Mouse (Mus musculus) midbrain, embryonic 10.5 days (tissue): Measurements from ENCODE around the gene Fhl2. TPM values are rescaled to one million over a fixed set of nuclear protein-coding genes. Genes with fewer than 3 reads are reported as not detected.
A peak's percentile ranks its signal among the peaks of the same experiment; 100 is the strongest.
"Not testable (repeated sequence)": the region's sequence is repeated elsewhere in the genome, so short reads cannot be mapped to it uniquely, and the experiment has no call there.

ENCODE experiments used
- DNase-seq: peaks from one replicate; pipeline ENCODE4 v3.0.0-alpha.2; 2017; ENCODE audit warnings: low spot score
- H3K27ac ChIP-seq: fragments of 300-500 bp; sonication (generic); replicated peaks from 2 replicates; pipeline ENCODE4 v1.5.1; 2016; ENCODE audit warnings: mild to moderate bottlenecking
- H3K27me3 ChIP-seq: fragments of 300-500 bp; sonication (generic); 2 replicates; pipeline ENCODE4 v1.6.1; 2016; ENCODE audit warnings: low read depth, mild to moderate bottlenecking; ENCODE audit not compliant: poor library complexity, severe bottlenecking
- H3K36me3 ChIP-seq: fragments of 300-500 bp; sonication (generic); 2 replicates; pipeline ENCODE4 v1.6.1; 2016; ENCODE audit warnings: mild to moderate bottlenecking, moderate library complexity
- H3K4me1 ChIP-seq: fragments of 300-500 bp; sonication (generic); 2 replicates; pipeline ENCODE4 v1.6.1; 2016
- H3K4me3 ChIP-seq: fragments of 300-500 bp; sonication (generic); 2 replicates; pipeline ENCODE4 v1.5.1; 2016; ENCODE audit warnings: mild to moderate bottlenecking, moderate library complexity
- H3K9me3 ChIP-seq: fragments of 300-500 bp; sonication (generic); replicated peaks from 2 replicates; pipeline ENCODE4 v1.6.1; 2016; ENCODE audit warnings: mild to moderate bottlenecking
- WGBS: fragments of 180-500 bp; shearing (Covaris S2); methylation state at CpG from one replicate; pipeline ENCODE4 v1.1.7; 2016; 5-methylcytosine and 5-hydroxymethylcytosine counted together
- polyA plus RNA-seq: library from polyadenylated mRNA; unstranded; fragments of >200 nt; fragmentation: Nextera tagmentation; extraction: Ambion mirVana; gene quantifications from 2 replicates; pipeline ENCODE4 v1.2.1, GENCODE M21; 2016

Fhl2 gene
- polyA plus RNA-seq, 1 experiment from 2014 or later = 6.8 TPM

DNA sequence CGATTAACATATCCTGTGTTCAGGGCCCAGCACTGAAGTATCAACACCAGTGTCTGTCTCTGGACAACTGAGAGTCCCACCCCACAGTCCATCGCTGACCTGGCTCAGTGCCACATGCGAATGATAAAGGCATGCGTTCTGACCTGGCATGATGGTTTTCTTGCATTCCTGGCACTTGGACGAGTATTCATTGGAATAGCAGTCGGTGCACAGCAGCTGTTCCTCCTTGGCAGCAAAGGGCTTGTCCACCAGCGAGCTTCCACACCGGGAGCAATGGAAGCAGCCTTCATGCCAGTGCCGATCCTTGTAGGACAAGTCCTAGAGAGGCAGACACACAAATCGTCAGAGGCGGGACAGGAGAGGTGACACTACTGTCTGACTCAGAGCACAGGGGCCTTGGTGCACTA lies 55.2 kb downstream of the Fhl2 start:
- Histone ChIP-seq H3K4me3 (no peak overlapping the region), H3K4me1 (no peaks in the 10 kb centered on the region), H3K27me3 (no peaks in the 10 kb centered on the region), H3K36me3 (no peaks in the 10 kb centered on the region), H3K9me3 (no peaks in the 10 kb centered on the region), H3K27ac (no peak overlapping the region)
- 90% methylated on average over 11 of the region's 11 CpGs for WGBS
- no peak for DNase-seq

DNA sequence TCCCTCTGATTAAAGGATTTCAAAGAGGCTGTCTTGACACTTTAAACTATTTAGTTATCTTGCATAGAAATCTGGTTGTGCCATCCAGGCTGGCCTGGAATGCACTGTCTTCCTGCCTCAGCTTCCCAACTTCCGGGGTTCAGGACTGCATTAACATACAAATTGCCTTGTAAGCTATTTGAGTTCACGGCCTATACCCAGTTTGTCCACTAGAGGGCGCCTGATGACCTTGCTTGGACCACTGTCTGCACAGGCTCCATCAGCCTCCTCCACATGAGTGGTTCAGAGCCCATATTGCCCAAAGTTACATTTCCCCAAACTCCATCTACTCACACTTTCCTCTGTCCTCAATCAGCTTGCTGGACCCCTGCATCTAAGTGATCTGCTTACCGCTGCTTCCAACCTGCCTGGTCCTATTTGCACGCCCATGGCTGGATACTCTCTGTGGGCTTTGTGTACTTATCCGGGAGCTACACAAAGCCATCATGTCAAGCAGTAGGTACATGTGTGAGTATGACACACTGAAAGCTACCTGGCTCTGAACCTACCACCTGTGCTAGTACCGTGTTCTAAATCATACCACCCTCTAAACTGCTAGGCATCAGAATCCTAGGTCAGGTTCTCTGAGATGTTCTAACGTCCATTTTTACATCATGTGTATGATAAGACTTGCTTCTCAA lies 57.1 kb downstream of the Fhl2 start:
- Histone ChIP-seq H3K27me3 (no peaks in the 10 kb centered on the region), H3K36me3 (no peaks in the 10 kb centered on the region), H3K27ac (no peak overlapping the region), H3K4me3 (no peak overlapping the region), H3K9me3 (no peaks in the 10 kb centered on the region), H3K4me1 (no peaks in the 10 kb centered on the region)
- WGBS = 55% methylated on average over 8 of the region's 8 CpGs
- peak; percentile 92 for DNase-seq

DNA sequence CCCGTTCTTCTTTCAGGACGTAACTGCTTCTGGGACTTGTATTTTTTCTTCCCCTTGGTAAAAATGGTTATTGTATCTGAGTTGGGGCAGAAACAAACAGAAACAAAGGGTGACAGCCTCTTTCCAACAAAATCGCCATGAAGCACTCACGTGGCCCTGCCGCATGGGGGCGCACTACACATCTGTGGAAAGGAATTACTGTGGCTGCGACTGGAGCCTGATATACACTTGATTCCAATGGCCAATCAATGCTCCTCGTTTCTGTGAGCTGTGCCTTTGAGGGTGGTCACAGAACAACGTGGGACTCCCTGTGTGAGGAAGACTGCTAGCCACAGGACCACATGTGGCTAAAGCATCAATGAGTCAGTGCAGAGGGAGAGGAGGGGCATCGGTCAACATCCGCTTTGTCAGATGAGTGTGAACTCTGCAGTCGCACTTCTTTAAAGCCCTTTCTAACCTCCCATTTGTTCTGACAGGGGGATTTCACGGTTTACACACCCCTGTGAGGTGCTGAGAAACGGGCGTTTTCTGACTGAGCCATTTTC lies 58.4 kb downstream of the Fhl2 start:
- H3K4me3 ChIP-seq = no peak overlapping the region
- no peak overlapping the region for H3K27ac ChIP-seq
- WGBS = 78% methylated on average over 15 of the region's 15 CpGs
- H3K36me3 ChIP-seq = no peaks in the 10 kb centered on the region
- no peaks in the 10 kb centered on the region for H3K27me3 ChIP-seq
- DNase-seq = no peak
- no peaks in the 10 kb centered on the region for H3K9me3 ChIP-seq
- no peaks in the 10 kb centered on the region for H3K4me1 ChIP-seq

DNA sequence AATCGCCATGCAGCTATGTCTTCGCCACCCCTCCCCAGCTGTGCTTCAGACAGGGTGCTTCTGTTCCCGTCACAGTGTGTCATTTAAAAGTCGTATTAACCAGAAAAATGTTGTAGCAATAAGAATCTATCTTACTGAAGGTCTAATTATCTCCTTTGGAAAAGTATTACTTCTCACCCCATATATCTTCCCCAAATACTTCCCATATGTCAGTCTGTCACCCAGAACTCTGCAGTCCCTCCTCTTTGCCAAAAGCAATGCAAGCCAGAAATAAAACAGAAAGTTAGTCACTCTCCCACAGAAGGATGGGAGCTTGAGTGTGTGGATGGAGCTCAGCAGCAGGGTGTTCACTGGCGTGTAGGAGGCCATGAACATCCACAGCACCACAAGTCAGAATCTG lies 59.5 kb downstream of the Fhl2 start:
- H3K9me3 ChIP-seq = no peaks in the 10 kb centered on the region
- no peaks in the 10 kb centered on the region for H3K36me3 ChIP-seq
- no peaks in the 10 kb centered on the region for H3K4me1 ChIP-seq
- no peak overlapping the region for H3K27ac ChIP-seq
- no peak overlapping the region for H3K4me3 ChIP-seq
- 90% methylated on average over 5 of the region's 5 CpGs for WGBS
- H3K27me3 ChIP-seq = no peaks in the 10 kb centered on the region
- DNase-seq = no peak

DNA sequence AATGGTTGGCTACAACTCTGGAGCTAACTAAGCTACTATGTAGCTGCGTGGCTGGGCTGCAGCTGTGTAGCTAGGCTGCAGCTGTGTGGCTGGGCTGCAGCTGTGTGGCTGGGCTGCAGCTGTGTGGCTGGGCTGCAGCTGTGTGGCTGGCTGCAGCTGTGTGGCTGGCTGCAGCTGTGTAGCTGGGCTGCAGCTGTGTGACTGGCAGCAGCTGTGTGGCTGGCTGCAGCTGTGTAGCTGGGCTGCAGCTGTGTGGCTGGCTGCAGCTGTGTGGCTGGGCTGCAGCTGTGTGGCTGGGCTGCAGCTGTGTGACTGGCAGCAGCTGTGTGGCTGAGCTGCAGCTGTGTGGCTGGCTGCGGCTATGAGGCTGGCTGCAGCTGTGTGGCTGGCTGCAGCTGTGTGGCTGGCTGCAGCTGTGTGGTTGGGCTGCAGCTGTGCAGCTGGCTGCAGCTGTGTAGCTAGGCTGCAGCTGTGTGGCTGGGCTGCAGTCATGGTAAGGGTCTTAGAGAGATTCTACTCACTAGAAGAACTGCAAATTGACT lies 60.2 kb downstream of the Fhl2 start:
- H3K27ac ChIP-seq, H3K9me3 ChIP-seq, H3K36me3 ChIP-seq, H3K4me3 ChIP-seq, H3K27me3 ChIP-seq, DNase-seq, H3K4me1 ChIP-seq: not testable (repeated sequence)
- WGBS = 79% methylated on average over 2 of the region's 2 CpGs

DNA sequence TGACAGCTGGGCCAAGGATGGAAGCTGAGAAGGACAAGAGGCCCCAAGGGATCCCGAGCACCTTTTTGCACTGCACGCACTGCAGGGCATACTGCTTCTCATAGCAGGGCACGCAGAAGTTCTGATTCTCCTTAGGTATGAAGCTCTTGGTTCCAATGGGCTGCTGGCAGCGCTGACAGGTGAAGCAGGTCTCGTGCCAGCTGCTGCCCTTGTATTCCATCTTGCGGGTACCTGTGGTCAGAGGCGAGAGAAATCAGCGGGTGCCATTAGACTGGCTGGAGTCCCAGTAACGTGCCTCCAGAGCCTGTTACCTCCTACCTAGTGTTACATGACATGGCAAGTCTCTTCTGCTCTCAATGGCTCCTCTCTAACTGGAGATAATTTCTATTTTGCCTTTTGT lies 65.2 kb downstream of the Fhl2 start:
- 91% methylated on average over 9 of the region's 9 CpGs for WGBS
- no peak overlapping the region for H3K27ac ChIP-seq
- H3K36me3 ChIP-seq = no peaks in the 10 kb centered on the region
- H3K4me3 ChIP-seq = no peak overlapping the region
- H3K4me1 ChIP-seq = no peaks in the 10 kb centered on the region
- no peaks in the 10 kb centered on the region for H3K27me3 ChIP-seq
- no peak for DNase-seq
- no peaks in the 10 kb centered on the region for H3K9me3 ChIP-seq

DNA sequence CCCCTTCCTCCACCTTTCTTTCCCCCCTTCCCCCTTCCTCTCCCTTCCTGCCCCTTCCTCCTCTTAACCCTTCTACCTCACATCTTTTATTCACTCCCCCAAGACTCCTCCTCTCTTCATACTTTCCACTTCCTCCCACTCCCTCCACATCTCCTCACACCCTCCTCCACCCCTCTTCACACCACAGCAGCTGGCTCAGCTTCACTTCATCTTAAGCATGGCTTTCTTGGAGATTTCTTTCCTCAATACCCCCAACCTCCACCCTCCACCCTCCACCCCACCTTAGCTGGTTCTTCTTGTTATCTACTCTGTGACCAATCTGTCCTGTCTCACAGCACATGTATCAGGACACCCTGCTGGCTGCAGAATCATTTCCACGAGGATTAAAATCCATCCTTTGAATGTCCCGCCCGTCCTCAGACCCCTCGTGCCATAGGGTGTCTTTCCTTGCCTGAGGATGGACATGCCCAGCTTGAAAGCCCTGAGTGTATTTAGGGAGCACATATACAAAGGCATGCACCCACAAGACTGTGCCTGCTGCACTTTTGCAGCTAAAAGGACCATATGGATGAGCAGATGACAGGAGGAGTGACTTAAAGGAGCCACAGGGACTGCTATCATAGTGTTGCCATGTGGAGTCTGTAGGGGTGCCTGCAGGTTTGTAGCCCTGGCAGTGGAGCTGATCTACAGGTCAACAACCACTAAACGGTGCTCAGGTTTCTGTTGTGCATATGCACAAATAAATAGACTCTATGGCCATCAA lies 66.4 kb downstream of the Fhl2 start:
- Histone ChIP-seq H3K9me3 (no peaks in the 10 kb centered on the region), H3K4me3 (no peak overlapping the region), H3K4me1 (no peaks in the 10 kb centered on the region), H3K36me3 (no peaks in the 10 kb centered on the region), H3K27ac (no peak overlapping the region), H3K27me3 (no peaks in the 10 kb centered on the region)
- WGBS = 82% methylated on average over 5 of the region's 5 CpGs
- no peak for DNase-seq

DNA sequence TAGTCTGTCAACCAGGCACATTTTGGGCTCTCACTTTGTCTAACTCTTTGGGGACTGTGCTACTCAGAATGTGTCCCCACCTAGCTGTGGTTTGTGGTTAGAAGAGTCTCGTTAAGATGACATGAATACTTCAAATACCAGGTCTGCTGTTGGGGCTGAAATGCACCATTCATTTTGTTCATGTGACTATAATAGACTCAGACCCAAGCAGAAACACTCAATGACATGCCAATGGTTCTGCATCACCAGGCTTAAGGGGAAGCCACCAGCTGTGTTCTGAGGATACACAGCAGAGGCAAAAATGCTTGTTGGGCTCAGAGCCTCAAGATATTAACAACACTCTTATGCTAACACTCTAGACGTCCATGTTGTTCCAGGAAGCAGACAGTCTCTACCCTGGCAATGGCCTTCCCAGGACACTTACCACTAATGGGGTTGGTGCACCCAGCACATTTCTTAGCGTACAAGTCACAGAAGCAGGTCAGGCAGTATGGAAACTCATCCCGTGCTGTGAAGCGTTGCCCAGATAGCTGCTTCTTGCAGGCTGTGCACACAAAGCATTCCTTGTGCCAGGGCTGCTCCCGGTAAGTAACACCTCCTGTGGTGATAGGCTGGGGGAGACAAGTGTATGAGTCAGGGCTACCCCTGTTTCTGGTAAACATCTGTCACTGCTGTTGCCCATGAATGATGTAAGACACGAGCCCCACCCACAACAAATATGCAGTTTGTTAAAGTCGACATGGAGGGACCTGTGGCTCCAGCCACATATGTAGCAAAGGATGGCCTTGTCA lies 68.8 kb downstream of the Fhl2 start:
- Histone ChIP-seq H3K9me3 (no peaks in the 10 kb centered on the region), H3K36me3 (no peaks in the 10 kb centered on the region), H3K4me1 (no peaks in the 10 kb centered on the region), H3K27me3 (no peaks in the 10 kb centered on the region), H3K27ac (no peak overlapping the region), H3K4me3 (no peak overlapping the region)
- no peak for DNase-seq
- 89% methylated on average over 8 of the region's 8 CpGs for WGBS

DNA sequence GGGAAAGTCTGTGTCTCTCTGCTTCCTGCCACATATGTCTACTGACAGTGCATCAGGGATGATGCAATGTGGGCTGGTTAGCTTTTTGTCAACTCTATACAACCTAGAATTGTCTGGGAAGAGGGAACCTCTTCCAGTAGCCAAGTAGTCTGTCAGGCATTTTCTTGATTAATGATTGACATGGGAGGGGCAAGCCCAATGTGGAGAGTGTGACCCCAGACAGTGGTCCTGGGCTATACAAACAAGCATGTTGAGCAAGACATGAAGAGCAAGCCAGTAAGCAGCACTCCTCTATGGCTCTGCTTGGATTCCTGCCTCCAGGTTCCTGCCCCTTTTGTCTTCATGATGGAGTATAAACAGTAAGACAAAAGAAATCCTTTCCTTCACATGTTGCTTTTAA lies 69.6 kb downstream of the Fhl2 start:
- H3K27ac ChIP-seq = no peak overlapping the region
- no peaks in the 10 kb centered on the region for H3K27me3 ChIP-seq
- no peak overlapping the region for H3K4me3 ChIP-seq
- H3K36me3 ChIP-seq = no peaks in the 10 kb centered on the region
- no peak for DNase-seq
- no peaks in the 10 kb centered on the region for H3K9me3 ChIP-seq
- no peaks in the 10 kb centered on the region for H3K4me1 ChIP-seq

DNA sequence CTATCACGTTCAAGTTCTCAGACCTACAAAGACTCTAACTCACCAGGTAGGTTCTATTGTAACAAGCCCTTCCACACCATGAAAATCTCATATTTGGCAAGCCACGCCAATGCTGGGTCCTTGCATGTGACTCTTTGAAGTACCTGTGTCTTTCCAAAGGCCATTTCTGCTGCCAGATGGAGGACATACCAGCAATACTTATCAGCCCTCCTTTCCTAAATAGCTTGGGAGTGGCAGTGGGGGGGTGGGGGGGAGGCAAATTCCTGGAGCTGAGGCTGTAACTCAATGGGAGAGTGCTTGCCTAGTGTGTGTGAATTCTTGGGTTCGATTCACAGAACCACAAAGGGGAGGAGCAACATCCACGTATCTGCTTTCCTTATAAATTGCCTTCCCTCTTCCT lies 72.1 kb downstream of the Fhl2 start:
- H3K27ac ChIP-seq = no peak overlapping the region
- H3K4me3 ChIP-seq = no peak overlapping the region
- H3K4me1 ChIP-seq = no peaks in the 10 kb centered on the region
- no peaks in the 10 kb centered on the region for H3K9me3 ChIP-seq
- no peak for DNase-seq
- 79% methylated on average over 4 of the region's 4 CpGs for WGBS
- no peaks in the 10 kb centered on the region for H3K27me3 ChIP-seq
- H3K36me3 ChIP-seq = peaks cover 9% of the 10 kb centered on the region

DNA sequence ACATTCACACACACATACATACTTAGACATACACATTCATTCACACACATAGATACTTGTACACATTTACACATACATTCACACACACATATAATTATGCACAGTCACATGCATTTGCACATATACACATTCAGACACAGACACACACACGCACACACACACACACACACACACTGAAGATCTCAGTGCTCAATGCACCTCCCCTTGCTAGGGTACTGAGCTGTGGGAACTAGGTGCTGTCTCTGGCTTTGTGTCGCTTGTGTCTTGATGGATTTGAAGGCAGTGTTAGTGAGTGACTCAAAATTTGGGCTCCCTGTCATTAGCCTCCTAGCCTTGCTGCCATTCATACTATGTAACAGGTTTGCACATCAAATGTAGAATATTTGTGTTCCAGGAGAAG lies 74.2 kb downstream of the Fhl2 start:
- Histone ChIP-seq H3K4me1 (no peaks in the 10 kb centered on the region), H3K9me3 (peaks cover 7% of the 10 kb centered on the region; the same call in 1 of the 2 replicates), H3K4me3 (no peak overlapping the region), H3K27ac (no peak overlapping the region), H3K27me3 (no peaks in the 10 kb centered on the region), H3K36me3 (peaks cover 24% of the 10 kb centered on the region)
- WGBS = 90% methylated on average over 2 of the region's 2 CpGs
- no peak for DNase-seq

DNA sequence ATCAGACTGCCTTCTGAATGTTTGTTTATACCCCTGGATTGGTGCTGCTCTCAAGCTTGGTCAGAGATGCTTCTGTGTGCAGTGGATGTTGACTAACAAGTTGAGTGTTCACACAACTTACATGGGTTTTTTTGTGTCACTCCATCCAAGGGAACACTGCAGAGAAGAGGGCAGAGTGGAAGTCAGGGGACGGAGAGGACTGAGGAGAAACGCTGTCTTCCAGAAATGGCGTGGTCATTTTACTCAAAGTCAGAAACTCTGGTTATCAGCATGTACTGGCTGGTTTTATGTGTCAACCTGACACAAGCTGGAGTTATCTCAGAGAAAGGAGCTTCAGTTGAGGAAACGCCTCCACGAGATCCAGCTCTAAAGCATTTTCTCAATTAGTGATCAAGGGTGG lies 75.8 kb downstream of the Fhl2 start:
- no peak overlapping the region for H3K27ac ChIP-seq
- no peaks in the 10 kb centered on the region for H3K4me1 ChIP-seq
- H3K27me3 ChIP-seq = no peaks in the 10 kb centered on the region
- 94% methylated on average over 5 of the region's 5 CpGs for WGBS
- no peak for DNase-seq
- peaks cover 40% of the 10 kb centered on the region for H3K36me3 ChIP-seq
- no peak overlapping the region for H3K4me3 ChIP-seq
- H3K9me3 ChIP-seq = peaks cover 7% of the 10 kb centered on the region
